Mouse (Mus musculus): ENCODE measurements around the gene Trmt6. TPM values are rescaled to one million over a fixed set of nuclear protein-coding genes. Genes with fewer than 3 reads are reported as not detected.
A peak's percentile ranks its signal among the peaks of the same experiment; 100 is the strongest.

The Trmt6 gene
- total RNA-seq (2014; fragmentation: Nextera tagmentation): 26.0 and 42.0 TPM in 2 replicates
- 46.9 and 56.4 TPM in 2 replicates for total RNA-seq (2017)
- polyA plus RNA-seq (2012): 7.3 and 9.9 TPM in 2 replicates

DNA sequence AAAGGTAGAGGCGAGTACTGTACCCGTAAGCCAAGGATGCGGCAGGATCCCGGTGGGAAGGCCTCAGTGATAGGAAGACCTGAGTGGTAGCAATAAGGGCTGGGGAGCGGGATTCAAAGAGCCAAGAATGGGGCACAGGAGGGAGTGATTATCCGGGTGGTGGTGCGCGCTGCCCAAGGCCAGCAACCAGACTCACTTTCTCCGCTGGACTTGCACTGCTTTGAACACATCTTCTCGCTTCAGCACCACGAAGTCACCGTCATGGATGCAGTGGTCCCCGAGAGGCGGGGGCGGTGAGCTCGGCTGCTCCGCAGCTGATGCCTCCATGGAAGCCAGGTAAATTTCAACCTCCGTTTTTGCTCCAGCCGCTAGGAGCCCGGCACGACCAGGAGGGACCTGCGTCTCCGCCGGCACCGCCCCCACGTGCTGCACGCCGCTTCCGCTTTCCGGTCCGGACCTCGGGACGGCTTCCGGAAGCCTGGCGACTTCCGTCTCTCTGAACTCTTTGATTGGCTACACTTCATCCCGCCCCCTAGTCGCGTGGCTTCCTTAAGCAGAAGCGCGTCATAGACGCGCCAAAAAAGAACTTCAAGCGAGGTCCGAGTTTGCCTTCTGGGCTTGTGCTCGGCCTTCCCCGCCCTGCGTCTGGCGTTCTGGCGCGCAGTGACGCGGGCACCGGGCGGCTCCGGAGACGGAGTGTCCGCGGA, at the start of gene Trmt6, which contains the start of gene Mcm8:
Trmt6 (minus strand) TSS at position 448 of the 707 bp plus-strand sequence.
Mcm8 (plus strand) TSS at position 534 of the 707 bp plus-strand sequence.
- Histone ChIP-seq H3K36me3 (replicated peaks) (peaks cover 55% of the 10 kb centered on the region), H3K27me3 (ENCODE audit: insufficient read depth, low read length) (no peaks in the 10 kb centered on the region), H3K9me3 (replicated peaks) (no peaks in the 10 kb centered on the region), H3K4me3 (ENCODE audit: low read depth, low read length) (peak within 1 kb of the TSS; percentile 91), H3K4me1 (ENCODE audit: insufficient read depth, low read depth, low read length) (peaks cover 23% of the 10 kb centered on the region)
- TF ChIP-seq GATA1 (IDR thresholded peaks at IDR 0.05; ENCODE audit: borderline replicate concordance, low read length) (no peak), CTCF (IDR thresholded peaks at IDR 0.05; ENCODE audit: low read depth, low read length) (no peak), TAL1 (conservative IDR thresholded peaks at IDR 0.05; ENCODE audit: low read depth, low read length) (no peak), POLR2AphosphoS5 (IDR thresholded peaks at IDR 0.05; ENCODE audit: insufficient replicate concordance, low read depth, low read length) (no peak), GATA2 (IDR thresholded peaks at IDR 0.05; ENCODE audit: borderline replicate concordance, low read depth, low read length) (no peak)
- ATAC-seq (ENCODE audit: extremely low read depth, insufficient number of reproducible peaks, low FRiP score, poor library complexity, severe bottlenecking) (peak; percentile 96), DNase-seq (ENCODE audit: low spot score) (peak; percentile 96)

DNA sequence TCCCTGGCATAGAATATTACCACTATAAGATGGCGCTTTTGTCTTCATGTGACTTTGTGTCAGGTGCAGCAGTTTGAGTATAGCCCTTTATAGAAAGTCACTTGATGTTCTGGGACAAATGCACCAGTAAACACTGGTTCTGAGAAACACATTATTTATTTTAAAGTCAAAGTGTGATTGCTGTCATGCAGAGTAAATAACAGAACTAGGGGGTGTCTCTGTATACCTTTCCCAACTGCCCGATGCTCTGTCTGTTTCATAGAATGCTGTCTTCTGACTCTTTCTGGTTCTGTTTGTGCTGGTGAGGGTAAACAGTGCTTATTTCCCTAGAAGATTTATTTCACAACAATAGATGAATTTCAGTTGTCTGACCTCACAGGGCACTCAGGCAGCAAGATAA, 47.5 kb upstream of the Trmt6 start:
- ATAC-seq (ENCODE audit: extremely low read depth, insufficient number of reproducible peaks, low FRiP score, poor library complexity, severe bottlenecking) (no peak), DNase-seq (ENCODE audit: low spot score) (no peak)
- no peaks in the 10 kb centered on the region for H3K27me3 ChIP-seq (ENCODE audit: insufficient read depth, low read length)
- H3K36me3 ChIP-seq (replicated peaks): peaks cover 71% of the 10 kb centered on the region
- H3K4me1 ChIP-seq (ENCODE audit: insufficient read depth, low read depth, low read length): no peaks in the 10 kb centered on the region
- H3K4me3 ChIP-seq (ENCODE audit: low read depth, low read length): no peak overlapping the region
- no peaks in the 10 kb centered on the region for H3K9me3 ChIP-seq (replicated peaks)
- no peak for TF ChIP-seq GATA2 (IDR thresholded peaks at IDR 0.05; ENCODE audit: borderline replicate concordance, low read depth, low read length)
- TF ChIP-seq TAL1 (conservative IDR thresholded peaks at IDR 0.05; ENCODE audit: low read depth, low read length): no peak
- TF ChIP-seq GATA1 (IDR thresholded peaks at IDR 0.05; ENCODE audit: borderline replicate concordance, low read length): no peak
- no peak for TF ChIP-seq POLR2AphosphoS5 (IDR thresholded peaks at IDR 0.05; ENCODE audit: insufficient replicate concordance, low read depth, low read length)
- TF ChIP-seq CTCF (IDR thresholded peaks at IDR 0.05; ENCODE audit: low read depth, low read length): no peak

- ATAC-seq (ENCODE audit: extremely low read depth, insufficient number of reproducible peaks, low FRiP score, poor library complexity, severe bottlenecking): no peak
- H3K9me3 ChIP-seq (replicated peaks): no peaks in the 10 kb centered on the region
- H3K4me1 ChIP-seq (ENCODE audit: insufficient read depth, low read depth, low read length): no peaks in the 10 kb centered on the region
- no peak for DNase-seq (ENCODE audit: low spot score)
- no peak for TF ChIP-seq GATA2 (IDR thresholded peaks at IDR 0.05; ENCODE audit: borderline replicate concordance, low read depth, low read length)
- TF ChIP-seq TAL1 (conservative IDR thresholded peaks at IDR 0.05; ENCODE audit: low read depth, low read length): no peak
- no peak for TF ChIP-seq POLR2AphosphoS5 (IDR thresholded peaks at IDR 0.05; ENCODE audit: insufficient replicate concordance, low read depth, low read length)
- no peak for TF ChIP-seq CTCF (IDR thresholded peaks at IDR 0.05; ENCODE audit: low read depth, low read length)
- no peak for TF ChIP-seq GATA1 (IDR thresholded peaks at IDR 0.05; ENCODE audit: borderline replicate concordance, low read length)
- H3K27me3 ChIP-seq (ENCODE audit: insufficient read depth, low read length): no peaks in the 10 kb centered on the region
- H3K4me3 ChIP-seq (ENCODE audit: low read depth, low read length): no peak overlapping the region
- H3K36me3 ChIP-seq (replicated peaks): peaks cover 65% of the 10 kb centered on the region
Measured at GRCm38 (mm10) chr2:132861456-132861855, 45.6 kb upstream of the Trmt6 start.

- Histone ChIP-seq H3K9me3 (replicated peaks) (no peaks in the 10 kb centered on the region), H3K27me3 (ENCODE audit: insufficient read depth, low read length) (no peaks in the 10 kb centered on the region), H3K36me3 (replicated peaks) (peaks cover 63% of the 10 kb centered on the region), H3K4me3 (ENCODE audit: low read depth, low read length) (no peak overlapping the region), H3K4me1 (ENCODE audit: insufficient read depth, low read depth, low read length) (no peaks in the 10 kb centered on the region)
- no peak for TF ChIP-seq GATA2 (IDR thresholded peaks at IDR 0.05; ENCODE audit: borderline replicate concordance, low read depth, low read length)
- no peak for TF ChIP-seq GATA1 (IDR thresholded peaks at IDR 0.05; ENCODE audit: borderline replicate concordance, low read length)
- no peak for TF ChIP-seq POLR2AphosphoS5 (IDR thresholded peaks at IDR 0.05; ENCODE audit: insufficient replicate concordance, low read depth, low read length)
- TF ChIP-seq TAL1 (conservative IDR thresholded peaks at IDR 0.05; ENCODE audit: low read depth, low read length): no peak
- TF ChIP-seq CTCF (IDR thresholded peaks at IDR 0.05; ENCODE audit: low read depth, low read length): no peak
- no peak for ATAC-seq (ENCODE audit: extremely low read depth, insufficient number of reproducible peaks, low FRiP score, poor library complexity, severe bottlenecking)
- DNase-seq (ENCODE audit: low spot score): no peak
Measured at GRCm38 (mm10) chr2:132860435-132860834, 44.6 kb upstream of the Trmt6 start.

GRCm38 (mm10) chr2:132856333-132856732, 40.5 kb upstream of the Trmt6 start:
- no peak for TF ChIP-seq CTCF (IDR thresholded peaks at IDR 0.05; ENCODE audit: low read depth, low read length)
- TF ChIP-seq GATA2 (IDR thresholded peaks at IDR 0.05; ENCODE audit: borderline replicate concordance, low read depth, low read length): no peak
- TF ChIP-seq GATA1 (IDR thresholded peaks at IDR 0.05; ENCODE audit: borderline replicate concordance, low read length): no peak
- TF ChIP-seq POLR2AphosphoS5 (IDR thresholded peaks at IDR 0.05; ENCODE audit: insufficient replicate concordance, low read depth, low read length): no peak
- no peak for TF ChIP-seq TAL1 (conservative IDR thresholded peaks at IDR 0.05; ENCODE audit: low read depth, low read length)
- ATAC-seq (ENCODE audit: extremely low read depth, insufficient number of reproducible peaks, low FRiP score, poor library complexity, severe bottlenecking) (no peak), DNase-seq (ENCODE audit: low spot score) (no peak)
- peaks cover 8% of the 10 kb centered on the region; the same call in 1 of the 2 replicates for H3K4me1 ChIP-seq (ENCODE audit: insufficient read depth, low read depth, low read length)
- H3K4me3 ChIP-seq (ENCODE audit: low read depth, low read length): no peak overlapping the region
- H3K9me3 ChIP-seq (replicated peaks): no peaks in the 10 kb centered on the region
- H3K27me3 ChIP-seq (ENCODE audit: insufficient read depth, low read length): no peaks in the 10 kb centered on the region
- H3K36me3 ChIP-seq (replicated peaks): peaks cover 67% of the 10 kb centered on the region

DNA sequence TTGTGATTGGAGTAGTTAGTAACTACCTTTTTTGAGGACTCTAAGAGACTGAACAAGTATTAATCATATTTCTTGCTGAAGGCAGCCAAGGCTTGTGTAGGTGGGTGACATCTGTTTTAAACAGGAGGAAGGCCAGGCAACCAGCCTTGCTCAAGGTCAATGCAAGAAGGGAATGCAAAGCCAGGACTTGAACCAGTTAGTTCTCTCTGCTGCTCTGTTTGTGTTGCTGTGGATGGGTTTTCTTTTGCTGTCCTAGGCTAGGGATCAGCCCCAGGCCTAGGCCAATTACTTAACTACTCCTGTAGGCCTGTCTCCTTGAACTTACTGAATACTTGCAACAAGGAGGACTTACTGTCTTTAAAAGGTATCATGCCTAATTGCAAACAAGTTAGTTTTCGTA, 37.2 kb upstream of the Trmt6 start:
- TF ChIP-seq GATA1 (IDR thresholded peaks at IDR 0.05; ENCODE audit: borderline replicate concordance, low read length) (no peak), CTCF (IDR thresholded peaks at IDR 0.05; ENCODE audit: low read depth, low read length) (no peak), GATA2 (IDR thresholded peaks at IDR 0.05; ENCODE audit: borderline replicate concordance, low read depth, low read length) (no peak), TAL1 (conservative IDR thresholded peaks at IDR 0.05; ENCODE audit: low read depth, low read length) (no peak), POLR2AphosphoS5 (IDR thresholded peaks at IDR 0.05; ENCODE audit: insufficient replicate concordance, low read depth, low read length) (no peak)
- DNase-seq (ENCODE audit: low spot score) (no peak), ATAC-seq (ENCODE audit: extremely low read depth, insufficient number of reproducible peaks, low FRiP score, poor library complexity, severe bottlenecking) (no peak)
- Histone ChIP-seq H3K4me3 (ENCODE audit: low read depth, low read length) (no peak overlapping the region), H3K27me3 (ENCODE audit: insufficient read depth, low read length) (no peaks in the 10 kb centered on the region), H3K9me3 (replicated peaks) (no peaks in the 10 kb centered on the region), H3K4me1 (ENCODE audit: insufficient read depth, low read depth, low read length) (peaks cover 17% of the 10 kb centered on the region), H3K36me3 (replicated peaks) (peaks cover 73% of the 10 kb centered on the region)

Data from G1E (cell line).